Mouse (Mus musculus): ENCODE results near the gene Itgav.
"Not testable (repeated sequence)": the region's sequence is repeated elsewhere in the genome, so short reads cannot be mapped to it uniquely, and the experiment has no call there.

The Itgav gene

GRCm38 (mm10) chr2:83709896-83710524 lies 14.2 kb upstream of the Itgav start:
- DNase-seq (ENCODE audit: low read depth, low spot score): no peak

GRCm38 (mm10) chr2:83713281-83713680 lies 10.9 kb upstream of the Itgav start:
- not testable (repeated sequence) for DNase-seq (ENCODE audit: low read depth, low spot score)

DNA sequence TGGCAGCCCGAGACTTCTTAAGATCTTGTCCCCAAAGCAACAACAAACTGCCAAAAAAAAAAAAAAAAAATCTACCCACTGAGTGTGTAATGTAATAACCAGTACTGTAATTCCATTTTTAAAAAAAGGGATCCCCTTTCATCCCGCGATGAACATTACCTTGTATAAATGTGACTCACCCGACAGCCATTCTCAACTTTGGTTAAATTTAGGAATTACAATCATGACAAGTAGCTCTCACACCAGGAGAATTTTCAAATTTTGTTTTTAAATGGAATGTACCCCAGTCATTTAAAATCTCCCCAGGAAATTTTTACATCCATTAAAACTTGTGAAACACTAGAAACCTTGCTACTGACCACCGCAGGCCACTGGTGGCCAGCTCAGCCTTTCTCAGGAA lies 10.3 kb upstream of the Itgav start:
- no peak for DNase-seq (ENCODE audit: low read depth, low spot score)

DNA sequence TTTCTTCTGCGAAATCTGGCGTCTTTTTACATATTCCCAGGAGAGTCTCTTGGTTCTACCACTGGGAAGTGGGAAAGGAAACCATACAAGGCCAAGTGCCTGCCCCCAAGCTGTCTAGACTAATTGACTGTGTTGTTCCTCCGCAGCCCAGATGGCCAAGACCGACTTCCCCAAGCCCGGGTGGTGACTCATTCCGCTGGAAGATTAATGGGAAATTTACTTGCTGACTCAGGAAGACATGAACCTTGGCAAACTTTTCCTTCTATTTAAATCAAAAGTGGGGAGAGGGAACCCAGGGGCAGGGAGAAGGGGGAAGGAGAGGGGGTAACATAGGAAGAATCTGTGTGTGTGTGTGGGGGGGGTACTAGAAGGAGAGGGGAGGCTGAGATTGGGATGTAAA lies 9.4 kb upstream of the Itgav start:
- peak; percentile 54 for DNase-seq (ENCODE audit: low read depth, low spot score)

GRCm38 (mm10) chr2:83718341-83718740 lies 5.9 kb upstream of the Itgav start:
- no peak for DNase-seq (ENCODE audit: low read depth, low spot score)

GRCm38 (mm10) chr2:83721635-83722034 lies 2.6 kb upstream of the Itgav start:
- DNase-seq (ENCODE audit: low read depth, low spot score): no peak

DNA sequence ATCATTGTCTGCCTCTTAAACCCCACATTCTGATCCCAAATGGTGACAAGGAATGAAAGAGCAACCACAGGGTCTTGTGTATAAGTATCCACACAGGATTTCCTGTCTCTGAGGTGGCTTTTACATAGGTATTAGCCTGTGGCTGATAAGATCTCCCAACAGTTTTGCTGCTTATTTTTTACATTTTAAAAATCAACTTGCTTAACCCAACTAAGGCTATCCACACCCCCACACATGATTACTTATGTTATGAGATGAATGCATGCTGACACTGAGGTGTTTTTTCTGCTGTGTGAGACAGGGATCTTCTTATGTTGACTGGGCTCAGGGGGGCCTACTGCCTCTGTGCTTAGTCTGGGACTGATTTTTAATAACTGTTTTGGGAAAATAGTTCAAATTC lies 1.3 kb upstream of the Itgav start:
- DNase-seq (ENCODE audit: low read depth, low spot score): no peak

- DNase-seq (ENCODE audit: low read depth, low spot score): no peak
These were observed 851 bp upstream of the Itgav start for GRCm38 (mm10) chr2:83723346-83723745.

GRCm38 (mm10) chr2:83724827-83725730 lies 882 bp downstream of the Itgav start:
- DNase-seq (ENCODE audit: low read depth, low spot score): no peak

- no peak for DNase-seq (ENCODE audit: low read depth, low spot score)
These were observed 1.6 kb downstream of the Itgav start for GRCm38 (mm10) chr2:83725796-83726195.

DNA sequence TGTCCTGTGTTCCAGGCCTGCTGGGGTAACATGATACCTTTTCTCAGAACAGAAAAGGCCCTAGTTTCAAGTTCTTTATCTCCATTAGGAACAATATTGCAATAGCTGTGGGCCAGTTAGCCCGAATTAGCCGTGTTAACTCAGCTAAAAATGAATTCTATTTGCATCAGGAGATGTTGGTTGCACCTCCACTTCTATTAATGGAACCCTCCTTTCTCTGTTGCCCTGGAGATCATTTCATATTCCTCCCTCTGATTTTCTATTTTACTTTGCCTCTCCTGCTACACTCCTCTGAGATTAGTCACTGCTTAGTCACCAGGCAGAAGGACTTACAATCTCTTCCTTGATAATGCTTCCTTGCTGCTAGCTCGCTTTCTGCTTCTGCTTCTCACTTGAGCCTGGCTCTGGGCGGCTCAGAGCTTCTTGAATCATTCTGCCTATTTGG lies 4.1 kb downstream of the Itgav start:
- DNase-seq (ENCODE audit: low read depth, low spot score): no peak

GRCm38 (mm10) chr2:83729339-83729738 lies 5.1 kb downstream of the Itgav start:
- DNase-seq (ENCODE audit: low read depth, low spot score): no peak

GRCm38 (mm10) chr2:83732896-83733295 lies 8.7 kb downstream of the Itgav start:
- DNase-seq (ENCODE audit: low read depth, low spot score): no peak

GRCm38 (mm10) chr2:83733981-83734393 lies 9.8 kb downstream of the Itgav start:
- no peak for DNase-seq (ENCODE audit: low read depth, low spot score)

DNA sequence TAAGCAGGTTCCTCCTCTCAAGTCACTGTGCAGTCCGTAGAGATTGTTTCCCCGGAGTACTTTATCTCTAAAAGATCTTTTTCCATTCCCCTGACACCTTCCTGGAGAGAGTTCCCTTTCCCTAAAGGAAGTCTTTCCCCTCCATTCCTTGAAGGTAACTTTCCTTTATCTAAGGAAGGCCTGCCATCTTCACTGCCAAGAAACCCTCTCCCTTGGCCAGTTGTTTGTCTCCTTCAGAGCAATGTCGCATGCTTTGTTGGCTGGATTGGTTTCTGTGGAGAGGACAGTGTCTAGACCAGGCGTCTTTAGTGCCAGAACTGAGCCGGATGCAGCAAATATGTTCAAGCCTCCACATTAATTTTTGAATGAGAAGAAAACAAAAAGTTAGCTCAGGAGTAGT lies 11.1 kb downstream of the Itgav start:
- DNase-seq (ENCODE audit: low read depth, low spot score): no peak

- DNase-seq (ENCODE audit: low read depth, low spot score): no peak
These were observed 12.6 kb downstream of the Itgav start for GRCm38 (mm10) chr2:83736836-83737235.

DNA sequence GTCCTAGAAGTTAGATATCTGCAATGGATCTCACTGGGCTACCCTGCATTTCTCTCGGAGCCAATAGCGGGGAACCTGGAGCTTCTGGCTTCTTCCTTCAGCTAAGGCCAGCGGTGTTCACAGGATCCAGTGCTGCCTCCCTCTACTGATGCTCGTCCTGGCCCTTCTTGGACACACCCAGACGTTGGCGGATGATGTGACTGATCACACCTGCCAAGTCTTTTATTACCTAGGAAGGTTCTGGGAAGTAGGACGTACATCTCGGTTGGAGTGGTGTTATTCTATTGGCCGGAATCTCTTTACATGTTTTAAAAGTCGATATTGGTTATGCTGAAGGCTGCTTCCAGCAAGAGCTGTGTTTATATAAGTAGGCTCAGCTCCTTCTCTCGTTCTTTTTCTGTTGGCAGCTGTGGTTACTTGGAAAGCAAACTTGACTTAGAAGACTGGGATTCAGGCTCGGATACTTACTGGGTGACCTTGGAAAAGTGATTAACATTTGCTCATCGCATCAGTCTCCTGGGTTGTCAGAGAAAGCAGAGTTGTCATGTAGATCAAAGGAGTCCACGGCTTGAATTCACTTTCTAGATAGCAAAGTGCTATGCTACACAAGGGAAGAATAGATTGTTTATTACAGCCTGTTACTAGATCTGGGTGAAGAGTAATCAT lies 14.5 kb downstream of the Itgav start:
- no peak for DNase-seq (ENCODE audit: low read depth, low spot score)

DNA sequence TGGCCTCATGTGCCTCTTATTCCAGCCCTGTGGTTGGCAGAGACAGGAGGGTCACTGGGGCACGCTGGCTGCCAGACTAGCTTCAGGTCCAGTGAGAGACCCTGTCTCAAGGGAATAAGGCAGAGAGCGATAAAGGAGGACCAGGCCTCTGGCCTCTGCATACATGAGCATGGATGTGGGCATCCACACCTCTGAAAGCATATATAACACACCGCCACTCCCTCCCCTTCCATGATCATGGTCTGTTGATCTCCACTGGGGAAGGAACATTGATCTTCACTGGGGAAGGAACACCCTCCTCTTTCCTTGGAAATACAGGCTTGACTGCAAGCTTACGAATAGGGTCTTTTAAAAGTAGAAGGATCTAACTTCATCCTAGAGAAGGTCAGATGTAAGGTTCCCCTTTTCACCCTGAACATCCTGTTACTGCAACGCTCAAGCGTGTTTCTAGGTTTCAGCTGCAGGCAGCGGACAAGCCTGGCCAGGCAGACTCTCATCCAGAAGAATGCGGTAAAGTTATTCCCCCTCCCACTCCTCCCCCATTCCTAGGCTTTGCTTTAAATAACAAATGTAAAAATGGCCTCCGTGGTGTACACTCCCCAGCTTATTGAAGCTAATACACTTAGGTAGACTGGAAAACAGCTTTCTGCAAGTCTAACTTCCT lies 15.4 kb downstream of the Itgav start:
- DNase-seq (ENCODE audit: low read depth, low spot score): no peak

- DNase-seq (ENCODE audit: low read depth, low spot score): no peak
These were observed 16.4 kb downstream of the Itgav start for GRCm38 (mm10) chr2:83740601-83741031.

DNA sequence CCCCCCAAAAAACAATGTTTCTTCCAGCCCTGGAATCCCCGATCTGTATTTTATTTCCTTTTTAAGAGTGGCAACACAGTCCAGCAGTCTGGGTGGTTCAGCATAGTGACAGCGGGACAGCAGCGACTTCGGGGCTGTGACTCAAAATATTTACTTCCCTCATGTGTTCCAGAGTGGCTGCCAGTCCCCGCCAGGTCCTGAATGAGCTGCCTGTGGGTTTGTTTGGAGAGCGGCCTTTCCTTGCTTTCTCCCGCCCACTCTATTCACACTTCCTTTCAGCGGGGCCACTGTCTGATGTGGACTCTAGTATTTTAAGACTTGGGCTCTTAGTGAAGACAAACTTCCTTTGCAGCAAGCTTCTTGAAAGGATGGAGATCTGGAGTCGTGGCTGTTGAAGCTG lies 18.0 kb downstream of the Itgav start:
- no peak for DNase-seq (ENCODE audit: low read depth, low spot score)

DNA sequence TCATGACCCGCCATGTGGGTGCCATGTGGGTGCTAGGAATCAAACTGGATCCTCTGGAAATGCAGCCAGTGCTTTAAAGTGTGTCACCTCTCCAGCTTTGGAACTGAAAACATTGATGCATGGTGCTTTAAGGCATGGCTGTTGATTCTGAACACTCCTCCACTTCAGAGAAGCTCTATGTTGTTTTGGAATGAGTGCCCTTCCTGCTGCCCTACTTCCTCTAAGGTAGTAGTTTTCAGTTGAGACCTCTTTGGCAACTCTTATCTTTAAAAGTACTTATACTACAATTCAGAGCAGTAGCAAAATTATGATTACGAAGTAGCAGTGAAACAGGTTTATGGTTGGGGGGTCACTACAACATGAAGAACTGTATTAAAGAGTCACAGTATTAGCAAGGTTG lies 18.6 kb downstream of the Itgav start:
- DNase-seq (ENCODE audit: low read depth, low spot score): no peak
